Mouse (Mus musculus) liver, adult 2 months (tissue): ENCODE data around the gene Atp13a3. TPM values are rescaled to one million over a fixed set of nuclear protein-coding genes. Genes with fewer than 3 reads are reported as not detected.
A peak's percentile ranks its signal among the peaks of the same experiment; 100 is the strongest.

Source experiments
- DNase-seq: peaks from one replicate; pipeline ENCODE4 v3.0.0-alpha.2; 2011; ENCODE audit warnings: low read depth, low spot score; ENCODE audit errors: extremely low read depth
- H3K27ac ChIP-seq: fragments of 200-500 bp; replicated peaks from 2 replicates; pipeline ENCODE4 v1.5.1; 2012; ENCODE audit warnings: low read depth, mild to moderate bottlenecking, control low read depth, inconsistent platforms, low read length; ENCODE audit not compliant: insufficient read depth
- H3K27me3 ChIP-seq: fragments of 200-500 bp; 2 replicates; pipeline ENCODE4 v1.6.1; 2012; ENCODE audit warnings: mild to moderate bottlenecking, moderate library complexity, low read length, inconsistent platforms; ENCODE audit not compliant: control insufficient read depth, insufficient read depth
- H3K36me3 ChIP-seq: fragments of 200-500 bp; 2 replicates; pipeline ENCODE4 v1.6.1; 2012; ENCODE audit warnings: low read length, inconsistent platforms; ENCODE audit not compliant: control insufficient read depth, insufficient read depth
- H3K4me1 ChIP-seq: fragments of 200-500 bp; 2 replicates; pipeline ENCODE4 v1.6.1; 2011; ENCODE audit warnings: low read length; ENCODE audit not compliant: control insufficient read depth, insufficient read depth
- H3K4me3 ChIP-seq: fragments of 200-500 bp; 2 replicates; pipeline ENCODE4 v1.5.1; 2011; ENCODE audit warnings: low read depth, mild to moderate bottlenecking, control low read depth, low read length, moderate library complexity; ENCODE audit not compliant: insufficient read depth
- H3K79me2 ChIP-seq: fragments of 200-500 bp; 2 replicates; pipeline ENCODE4 v1.6.1; 2012; ENCODE audit warnings: inconsistent platforms, mild to moderate bottlenecking, low read length, moderate library complexity; ENCODE audit not compliant: control insufficient read depth, insufficient read depth
- H3K9ac ChIP-seq: fragments of 200-500 bp; 2 replicates; pipeline ENCODE4 v1.6.1; 2012; ENCODE audit warnings: low read depth, mild to moderate bottlenecking, control low read depth, inconsistent platforms, low read length
- CTCF ChIP-seq: fragments of 200-500 bp; IDR thresholded peaks from 2 replicates; pipeline ENCODE4 v1.5.1; 2011; ENCODE audit warnings: low read depth, low read length, control low read depth
- POLR2A ChIP-seq: fragments of 200-500 bp; IDR thresholded peaks from 2 replicates; pipeline ENCODE4 v1.6.1; 2011; ENCODE audit warnings: low read length, control low read depth; ENCODE audit not compliant: insufficient read depth; ENCODE audit errors: extremely low read depth
- WGBS: fragments of 180-500 bp; shearing (Covaris S2); methylation state at CpG from one replicate; pipeline ENCODE4 v1.1.7; 2018; 5-methylcytosine and 5-hydroxymethylcytosine counted together
- polyA plus RNA-seq: library from polyadenylated mRNA; depleted of rRNA; stranded (reverse); fragments of >200 nt; gene quantifications from 2 replicates; pipeline ENCODE4 v1.2.3, GENCODE M21; 2012; rRNA removed
- total RNA-seq: library from RNA; depleted of rRNA; stranded (reverse); fragments of >200 nt; gene quantifications from 2 replicates; pipeline ENCODE4 v1.2.3, GENCODE M21; 2014; rRNA removed

Atp13a3 gene
- total and polyA plus RNA-seq, 2 experiments: 46.3 to 80.9 TPM

GRCm38 (mm10) chr16:30271223-30271761 is 134.5 kb downstream of the Atp13a3 start:
- Histone ChIP-seq H3K36me3 (no peaks in the 10 kb centered on the region), H3K9ac (no peak overlapping the region), H3K27ac (no peak overlapping the region), H3K4me1 (no peaks in the 10 kb centered on the region; the same call in 1 of the 2 replicates), H3K79me2 (peaks cover 4% of the 10 kb centered on the region; the same call in 1 of the 2 replicates), H3K4me3 (no peak overlapping the region), H3K27me3 (no peaks in the 10 kb centered on the region)
- 81% methylated on average over 8 of the region's 8 CpGs for WGBS
- TF ChIP-seq POLR2A (no peak), CTCF (no peak)
- DNase-seq: no peak

- peak within 1 kb of the TSS; percentile 99 for H3K9ac ChIP-seq
- DNase-seq: peak; percentile 93
Observed at GRCm38 (mm10) chr16:30267359-30267758, 138.4 kb downstream of the Atp13a3 start, which contains the start of gene Cpn2. Cpn2 (minus strand) TSS chr16:30267499.

GRCm38 (mm10) chr16:30266561-30266960 is 139.2 kb downstream of the Atp13a3 start:
- Histone ChIP-seq H3K79me2 (peaks cover 11% of the 10 kb centered on the region; the same call in 1 of the 2 replicates), H3K36me3 (no peaks in the 10 kb centered on the region), H3K27ac (peak overlapping the region; percentile 96), H3K4me3 (peak overlapping the region; percentile 96), H3K9ac (peak overlapping the region; percentile 99), H3K27me3 (no peaks in the 10 kb centered on the region), H3K4me1 (peaks cover 22% of the 10 kb centered on the region)
- peak; percentile 47 for DNase-seq
- TF ChIP-seq POLR2A (no peak), CTCF (no peak)
- WGBS: 34% methylated on average over 5 of the region's 5 CpGs

More at GRCm38 (mm10) chr16:30267359-30267758, 138.4 kb downstream of the Atp13a3 start, which contains the start of gene Cpn2:
- peak; percentile 69; the same call in 1 of the 2 replicates for TF ChIP-seq POLR2A
- TF ChIP-seq CTCF: no peak
- H3K4me1 ChIP-seq: peaks cover 18% of the 10 kb centered on the region
- peak within 1 kb of the TSS; percentile 96 for H3K27ac ChIP-seq
- peaks cover 11% of the 10 kb centered on the region; the same call in 1 of the 2 replicates for H3K79me2 ChIP-seq
- peak within 1 kb of the TSS; percentile 96 for H3K4me3 ChIP-seq
- H3K36me3 ChIP-seq: no peaks in the 10 kb centered on the region
- WGBS: 19% methylated on average over 5 of the region's 5 CpGs
- no peaks in the 10 kb centered on the region for H3K27me3 ChIP-seq

GRCm38 (mm10) chr16:30265611-30266010 is 140.2 kb downstream of the Atp13a3 start:
- DNase-seq: peak; percentile 69
- H3K9ac ChIP-seq: peak overlapping the region; percentile 59
- WGBS: 15% methylated on average over 4 of the region's 4 CpGs

GRCm38 (mm10) chr16:30263156-30263555 is 142.6 kb downstream of the Atp13a3 start:
- Histone ChIP-seq H3K4me1 (peaks cover 44% of the 10 kb centered on the region), H3K27ac (peak overlapping the region; percentile 53), H3K27me3 (no peaks in the 10 kb centered on the region), H3K9ac (no peak overlapping the region; the same call in 1 of the 2 replicates), H3K4me3 (no peak overlapping the region), H3K36me3 (no peaks in the 10 kb centered on the region), H3K79me2 (peaks cover 20% of the 10 kb centered on the region; the same call in 1 of the 2 replicates)
- TF ChIP-seq POLR2A (0 out of 2 replicates have a peak, but pooled peaks have one; percentile 10), CTCF (no peak)
- peak; percentile 84 for DNase-seq
- WGBS: 20% methylated on average over 4 of the region's 4 CpGs

More at GRCm38 (mm10) chr16:30265611-30266010, 140.2 kb downstream of the Atp13a3 start:
- Histone ChIP-seq H3K27ac (peak overlapping the region; percentile 65), H3K27me3 (no peaks in the 10 kb centered on the region), H3K79me2 (peaks cover 15% of the 10 kb centered on the region; the same call in 1 of the 2 replicates), H3K36me3 (no peaks in the 10 kb centered on the region), H3K4me3 (peak overlapping the region; percentile 50), H3K4me1 (peaks cover 27% of the 10 kb centered on the region)
- TF ChIP-seq CTCF (no peak), POLR2A (0 out of 2 replicates have a peak, but pooled peaks have one; percentile 12)

GRCm38 (mm10) chr16:30262664-30263063 is 143.1 kb downstream of the Atp13a3 start:
- WGBS: 0% methylated on average over 2 of the region's 2 CpGs
- Histone ChIP-seq H3K4me1 (peaks cover 49% of the 10 kb centered on the region), H3K27me3 (no peaks in the 10 kb centered on the region), H3K27ac (no peak overlapping the region), H3K36me3 (no peaks in the 10 kb centered on the region), H3K9ac (no peak overlapping the region), H3K79me2 (peaks cover 20% of the 10 kb centered on the region; the same call in 1 of the 2 replicates), H3K4me3 (no peak overlapping the region)
- DNase-seq: peak; percentile 76
- TF ChIP-seq CTCF (peak; percentile 89), POLR2A (no peak)

Other genes with a start within 250 kb of the Atp13a3 start
- gene Cpn2, start 138.5 kb downstream of the Atp13a3 start, total RNA-seq: 137 and 158 TPM in 2 replicates
- 263 and 285 TPM in 2 replicates for gene Cpn2, start 138.5 kb downstream of the Atp13a3 start, polyA plus RNA-seq
- gene Lrrc15, start 122.7 kb downstream of the Atp13a3 start, total RNA-seq: 0.07 TPM in 1 of 2 replicates, not detected in the other
- 0.02 TPM in 1 of 2 replicates, not detected in the other for gene Lrrc15, start 122.7 kb downstream of the Atp13a3 start, polyA plus RNA-seq
- gene Gp5, start 95.2 kb downstream of the Atp13a3 start, total RNA-seq: 0.28 and 0.34 TPM in 2 replicates
- gene Gp5, start 95.2 kb downstream of the Atp13a3 start, polyA plus RNA-seq: 0.17 and 0.20 TPM in 2 replicates
- 1.2 and 1.3 TPM in 2 replicates for gene Tmem44, start 144.9 kb upstream of the Atp13a3 start, total RNA-seq
- gene Tmem44, start 144.9 kb upstream of the Atp13a3 start, polyA plus RNA-seq: 0.80 and 2.0 TPM in 2 replicates
- gene Lsg1, start 181.6 kb upstream of the Atp13a3 start, total RNA-seq: 8.3 and 10.0 TPM in 2 replicates
- 6.9 and 9.5 TPM in 2 replicates for gene Lsg1, start 181.6 kb upstream of the Atp13a3 start, polyA plus RNA-seq
- gene Fam43a, start 193.7 kb upstream of the Atp13a3 start, total RNA-seq: 4.2 and 6.7 TPM in 2 replicates
- gene Fam43a, start 193.7 kb upstream of the Atp13a3 start, polyA plus RNA-seq: 4.4 and 4.7 TPM in 2 replicates